Mouse (Mus musculus): ENCODE data around the gene Xlr4c.
"Not testable (repeated sequence)": the region's sequence is repeated elsewhere in the genome, so short reads cannot be mapped to it uniquely, and the experiment has no call there.

Gene Xlr4c

DNA sequence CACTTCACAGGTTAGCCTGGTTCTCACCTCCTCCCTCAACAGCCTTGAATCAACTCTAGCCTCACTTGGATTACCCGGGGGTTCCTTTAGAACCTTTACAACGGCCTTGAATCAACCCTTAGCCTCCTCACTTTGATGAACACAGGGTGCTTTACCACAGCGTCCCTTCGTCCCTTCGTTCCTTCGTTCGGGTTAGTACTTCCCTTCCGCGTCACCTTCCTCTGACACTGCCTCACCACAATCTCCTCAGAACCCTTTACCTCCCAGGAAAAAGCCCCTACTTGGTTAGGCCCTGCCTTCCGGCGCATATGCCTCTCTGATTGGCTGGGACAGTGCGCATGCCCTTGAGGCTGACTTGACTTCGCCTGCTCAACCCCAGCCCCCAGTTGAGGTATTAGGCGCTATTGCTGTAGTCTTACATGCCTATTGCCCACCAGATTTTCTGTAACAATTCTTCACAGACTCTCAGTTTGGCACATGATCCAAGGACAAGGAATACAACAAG is at the start of gene Xlr4c:
Xlr4c (minus strand) TSS at position 310 of the 505 bp plus-strand sequence.
- not testable (repeated sequence) for DNase-seq

DNA sequence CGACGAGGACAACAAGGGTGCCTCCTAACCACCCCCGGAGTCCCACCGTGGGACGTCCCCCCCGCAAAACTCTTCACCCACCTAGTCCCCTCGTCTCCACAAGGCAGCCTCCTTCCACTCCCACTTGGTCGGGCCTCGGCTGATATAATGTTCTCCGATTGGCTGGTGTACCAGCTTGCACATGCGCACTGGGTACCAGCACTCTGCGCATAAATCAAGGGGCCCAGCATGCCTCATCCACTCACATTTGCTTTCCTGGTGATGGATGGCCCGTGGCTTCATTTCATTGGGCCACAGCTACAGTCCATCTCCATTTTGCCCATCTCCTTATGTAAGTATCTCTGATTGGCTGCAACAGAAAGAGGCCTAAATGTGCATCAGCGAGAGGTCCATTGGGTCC is 22.3 kb upstream of the Xlr4c start, which contains the start of gene Xlr3c:
Xlr3c (minus strand) TSS at position 121 of the 400 bp plus-strand sequence.
- not testable (repeated sequence) for DNase-seq

DNA sequence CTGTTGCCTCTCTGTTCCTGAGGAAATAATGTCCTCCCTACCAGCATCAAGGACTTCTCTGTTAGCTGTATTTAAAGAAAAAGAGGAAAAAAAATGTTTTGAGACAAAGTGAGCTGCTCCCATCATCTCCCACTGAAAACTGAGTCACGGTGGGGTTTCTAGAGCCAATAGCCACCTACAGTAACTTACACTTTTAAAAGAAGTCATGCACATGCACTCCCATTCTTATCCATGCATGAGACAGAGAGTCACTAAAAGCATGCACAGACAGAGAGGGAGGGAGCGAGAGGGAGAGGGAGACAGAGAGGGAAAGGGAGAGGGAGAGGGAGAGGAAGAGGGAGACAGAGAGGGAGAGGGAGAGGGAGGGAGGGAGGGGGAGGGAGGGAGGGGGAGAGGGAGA is 19.5 kb upstream of the Xlr4c start:
- DNase-seq = not testable (repeated sequence)

DNA sequence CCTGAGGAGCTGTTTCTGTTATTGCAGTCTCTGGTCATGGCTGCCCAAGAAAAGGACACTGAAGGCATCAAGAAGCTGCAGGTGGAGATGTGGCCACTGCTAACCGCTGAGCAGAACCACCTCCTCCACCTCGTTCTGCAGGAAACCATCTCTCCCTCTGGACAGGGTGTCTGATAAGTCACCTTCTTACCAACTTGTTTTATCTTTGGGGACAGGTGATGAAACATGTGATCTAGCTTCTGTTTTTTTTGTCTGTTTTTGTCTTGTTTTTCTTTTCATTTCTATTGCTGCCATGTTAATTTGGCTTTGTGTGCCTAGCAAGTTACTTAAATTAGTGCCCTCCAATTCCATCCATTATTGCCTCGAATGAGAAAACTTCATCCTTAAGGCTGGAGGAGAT is 13.6 kb downstream of the Xlr4c start:
- no peak for DNase-seq

DNA sequence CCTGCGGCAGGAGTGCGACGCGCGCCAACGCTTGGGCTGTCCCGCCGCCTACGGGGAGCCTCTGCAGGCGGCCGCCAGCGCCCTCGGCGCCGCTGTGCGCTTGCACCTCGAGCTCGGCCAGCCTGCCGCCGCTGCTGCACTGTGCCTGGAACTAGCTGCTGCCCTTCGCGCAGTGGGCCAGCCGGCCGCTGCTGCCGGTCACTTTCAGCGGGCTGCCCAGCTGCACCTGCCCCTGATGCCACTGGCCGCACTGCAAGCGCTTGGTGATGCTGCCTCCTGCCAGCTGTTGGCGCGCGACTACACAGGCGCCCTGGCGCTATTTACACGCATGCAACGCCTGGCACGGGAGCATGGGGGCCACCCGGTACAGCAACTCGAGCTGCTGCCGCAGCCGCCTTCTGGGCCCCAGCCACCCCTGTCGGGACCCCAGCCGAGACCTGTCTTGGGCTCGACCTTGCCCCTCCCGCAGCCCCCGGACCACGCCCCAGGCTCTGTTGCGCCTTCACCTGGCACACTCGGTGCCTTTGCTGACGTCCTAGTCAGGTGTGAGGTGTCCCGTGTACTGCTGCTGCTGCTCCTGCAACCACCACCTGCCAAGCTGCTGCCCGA is 14.2 kb downstream of the Xlr4c start:
- peak; percentile 51 for DNase-seq

DNA sequence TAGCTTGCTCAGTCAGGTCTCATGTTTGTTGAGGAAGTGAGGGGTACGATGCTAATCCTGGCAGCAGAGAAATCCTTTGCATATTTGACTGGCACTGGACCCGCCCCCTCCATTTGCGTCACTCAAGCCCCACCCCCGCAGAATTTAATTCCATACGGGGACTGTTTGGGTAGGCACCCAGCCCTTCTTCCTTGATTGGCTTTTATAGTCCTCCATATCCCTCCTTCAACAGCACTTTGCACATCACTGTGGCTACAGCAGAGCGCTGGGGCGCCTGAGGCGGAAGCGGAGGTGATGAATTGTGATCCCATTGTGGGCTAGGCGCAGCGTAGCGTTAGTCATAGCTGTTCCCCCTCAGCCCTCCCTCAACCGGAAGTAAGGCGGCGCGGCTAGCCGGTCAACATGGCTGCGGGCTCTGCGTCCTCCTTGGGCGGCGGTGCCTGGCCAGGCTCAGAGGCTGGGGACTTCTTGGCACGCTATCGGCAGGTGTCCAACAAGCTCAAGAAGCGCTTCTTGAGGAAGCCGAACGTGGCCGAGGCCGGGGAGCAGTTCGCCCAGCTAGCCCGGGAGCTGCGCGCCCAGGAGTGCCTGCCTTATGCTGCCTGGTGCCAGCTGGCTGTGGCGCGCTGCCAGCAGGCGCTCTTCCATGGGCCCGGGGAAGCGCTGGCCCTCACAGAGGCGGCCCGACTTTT is 14.9 kb downstream of the Xlr4c start, which contains the start of gene F8a:
F8a (plus strand) TSS at position 378 of the 692 bp plus-strand sequence.
- peak; percentile 73 for DNase-seq

DNA sequence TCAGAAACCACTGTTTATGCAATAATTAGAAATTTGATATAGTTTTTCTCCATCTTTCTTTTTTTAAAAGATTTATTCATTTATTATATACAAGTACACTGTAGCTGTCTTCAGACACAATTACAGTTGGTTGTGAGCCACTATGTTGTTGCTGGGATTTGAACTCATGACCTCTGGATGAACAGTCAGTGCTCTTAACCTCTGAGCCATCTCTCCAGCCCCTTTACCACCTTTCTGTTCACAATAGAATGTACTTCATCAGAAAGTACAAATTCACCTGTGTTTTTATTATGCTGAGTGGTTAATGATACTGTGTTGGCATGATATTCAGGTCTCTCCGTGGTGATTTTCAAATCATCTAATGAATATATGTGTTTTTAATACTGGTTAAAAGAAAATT is 17.6 kb downstream of the Xlr4c start:
- no peak for DNase-seq

DNA sequence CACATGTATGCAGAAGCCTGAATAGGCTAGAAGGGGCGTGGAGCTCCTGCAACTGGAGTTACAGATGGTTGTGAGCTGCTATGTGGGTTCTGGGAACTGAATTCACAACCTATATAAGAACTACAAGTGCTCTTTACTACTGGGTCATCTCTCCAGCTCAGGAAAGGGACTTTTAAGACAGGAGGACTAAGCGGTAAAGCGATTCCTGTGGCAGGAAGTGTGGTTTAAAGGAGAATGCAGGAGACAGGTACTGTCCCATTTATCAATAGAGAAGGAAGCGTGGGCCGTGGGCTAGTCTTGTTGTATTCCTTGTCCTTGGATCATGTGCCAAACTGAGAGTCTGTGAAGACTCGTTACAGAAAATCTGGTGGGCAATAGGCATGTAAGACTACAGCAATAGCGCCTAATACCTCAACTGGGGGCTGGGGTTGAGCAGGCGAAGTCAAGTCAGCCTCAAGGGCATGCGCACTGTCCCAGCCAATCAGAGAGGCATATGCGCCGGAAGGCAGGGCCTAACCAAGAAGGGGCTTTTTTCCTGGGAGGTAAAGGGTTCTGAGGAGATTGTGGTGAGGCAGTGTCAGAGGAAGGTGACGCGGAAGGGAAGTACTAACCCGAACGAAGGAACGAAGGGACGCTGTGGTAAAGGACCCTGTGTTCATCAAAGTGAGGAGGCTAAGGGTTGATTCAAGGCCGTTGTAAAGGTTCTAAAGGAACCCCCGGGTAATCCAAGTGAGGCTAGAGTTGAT is 28.9 kb downstream of the Xlr4c start, which contains the start of gene Xlr4b:
Xlr4b (plus strand) TSS at position 515 of the 746 bp plus-strand sequence.
- DNase-seq = not testable (repeated sequence)

DNA sequence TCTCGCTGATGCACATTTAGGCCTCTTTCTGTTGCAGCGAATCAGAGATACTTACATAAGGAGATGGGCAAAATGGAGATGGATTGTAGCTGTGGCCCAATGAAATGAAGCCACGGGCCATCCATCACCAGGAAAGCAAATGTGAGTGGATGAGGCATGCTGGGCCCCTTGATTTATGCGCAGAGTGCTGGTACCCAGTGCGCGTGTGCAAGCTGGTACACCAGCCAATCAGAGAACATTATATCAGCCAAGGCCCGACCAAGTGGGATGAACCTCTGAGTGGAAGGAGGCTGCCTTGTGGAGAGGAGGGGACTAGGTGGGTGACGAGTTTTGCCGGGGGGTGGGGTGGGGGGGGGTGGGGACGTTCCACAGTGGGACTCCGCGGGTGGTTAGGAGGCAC is 51.0 kb downstream of the Xlr4c start, which contains the start of gene Xlr3b:
Xlr3b (plus strand) TSS at position 274 of the 400 bp plus-strand sequence.
- not testable (repeated sequence) for DNase-seq

Measured in cerebellum, adult 8-10 months (tissue).